Mouse (Mus musculus): ENCODE data around the gene Agbl4.

Gene Agbl4

GRCm38 (mm10) chr4:111495949-111496348 is 1098.5 kb downstream of the Agbl4 start:
- peak; percentile 12 to 56 for DNase-seq (ENCODE audit: low spot score in 2 of 2)

GRCm38 (mm10) chr4:111498751-111499150 is 1101.3 kb downstream of the Agbl4 start:
- peak in 1 of 2 experiments; percentile 43 for DNase-seq (ENCODE audit: low spot score in 2 of 2)

- no peak for DNase-seq (ENCODE audit: low spot score in 2 of 2)
Measured at GRCm38 (mm10) chr4:111501441-111501840, 1104.0 kb downstream of the Agbl4 start.

GRCm38 (mm10) chr4:111502965-111503727 is 1105.7 kb downstream of the Agbl4 start:
- no peak for DNase-seq (ENCODE audit: low spot score in 2 of 2)

- DNase-seq (ENCODE audit: low spot score in 2 of 2) = no peak
Measured at GRCm38 (mm10) chr4:111504952-111505351, 1107.5 kb downstream of the Agbl4 start.

- DNase-seq (ENCODE audit: low spot score in 2 of 2) = no peak
Measured at GRCm38 (mm10) chr4:111510129-111510528, 1112.7 kb downstream of the Agbl4 start.

- no peak for DNase-seq (ENCODE audit: low spot score in 2 of 2)
Measured at GRCm38 (mm10) chr4:111513921-111514320, 1116.5 kb downstream of the Agbl4 start.

- no peak for DNase-seq (ENCODE audit: low spot score in 2 of 2)
Measured at GRCm38 (mm10) chr4:111516136-111516535, 1118.7 kb downstream of the Agbl4 start.

GRCm38 (mm10) chr4:111517063-111517792 is 1119.8 kb downstream of the Agbl4 start:
- DNase-seq (ENCODE audit: low spot score in 2 of 2) = no peak

- no peak for DNase-seq (ENCODE audit: low spot score in 2 of 2)
Measured at GRCm38 (mm10) chr4:111518191-111518590, 1120.7 kb downstream of the Agbl4 start.

GRCm38 (mm10) chr4:111519267-111519666 is 1121.8 kb downstream of the Agbl4 start:
- no peak for DNase-seq (ENCODE audit: low spot score in 2 of 2)

GRCm38 (mm10) chr4:111520006-111520405 is 1122.5 kb downstream of the Agbl4 start:
- no peak for DNase-seq (ENCODE audit: low spot score in 2 of 2)

GRCm38 (mm10) chr4:111522974-111523373 is 1125.5 kb downstream of the Agbl4 start:
- DNase-seq (ENCODE audit: low spot score in 2 of 2) = no peak

GRCm38 (mm10) chr4:111528961-111529360 is 1131.5 kb downstream of the Agbl4 start:
- no peak for DNase-seq (ENCODE audit: low spot score in 2 of 2)

GRCm38 (mm10) chr4:111529996-111530395 is 1132.5 kb downstream of the Agbl4 start:
- no peak for DNase-seq (ENCODE audit: low spot score in 2 of 2)

- DNase-seq (ENCODE audit: low spot score in 2 of 2) = no peak
Measured at GRCm38 (mm10) chr4:111530537-111530936, 1133.1 kb downstream of the Agbl4 start.

- no peak for DNase-seq (ENCODE audit: low spot score in 2 of 2)
Measured at GRCm38 (mm10) chr4:111544684-111545083, 1147.2 kb downstream of the Agbl4 start.

- no peak for DNase-seq (ENCODE audit: low spot score in 2 of 2)
Measured at GRCm38 (mm10) chr4:111546009-111546408, 1148.5 kb downstream of the Agbl4 start.

GRCm38 (mm10) chr4:111555426-111555825 is 1158.0 kb downstream of the Agbl4 start:
- DNase-seq (ENCODE audit: low spot score in 2 of 2) = no peak

- DNase-seq (ENCODE audit: low spot score in 2 of 2) = no peak
Measured at GRCm38 (mm10) chr4:111577087-111577773, 1179.8 kb downstream of the Agbl4 start.

GRCm38 (mm10) chr4:111579115-111579862 is 1181.8 kb downstream of the Agbl4 start:
- no peak for DNase-seq (ENCODE audit: low spot score in 2 of 2)

GRCm38 (mm10) chr4:111579863-111580224 is 1182.4 kb downstream of the Agbl4 start:
- DNase-seq (ENCODE audit: low spot score in 2 of 2) = peak in 1 of 2 experiments; percentile 20

Measured in frontal cortex, postnatal 10 days (tissue).